Mouse (Mus musculus) liver, embryonic 14 days (tissue): Measurements from ENCODE around the gene Zkscan16. TPM values are rescaled to one million over a fixed set of nuclear protein-coding genes. Genes with fewer than 3 reads are reported as not detected.

ENCODE experiments used
- polyA plus RNA-seq: library from polyadenylated mRNA; depleted of rRNA; stranded (reverse); fragments of >200 nt; gene quantifications from 2 replicates; pipeline ENCODE4 v1.2.3, GENCODE M21; 2012; rRNA removed

The Zkscan16 gene
- polyA plus RNA-seq = 0.05 and 0.09 TPM in 2 replicates

GRCm38 (mm10) chr4:58943420-58944205 is at the start of gene Zkscan16:
Zkscan16 (plus strand) TSS chr4:58943628.

GRCm38 (mm10) chr4:58912629-58913335 is 30.6 kb upstream of the Zkscan16 start, which contains the start of gene Ecpas:
Ecpas (minus strand) TSS chr4:58912749.

GRCm38 (mm10) chr4:58986540-58987190 is 43.2 kb downstream of the Zkscan16 start, which contains the start of gene Ptgr1:
Ptgr1 (minus strand) TSS chr4:58987119.

GRCm38 (mm10) chr4:58994762-58995161 is 51.3 kb downstream of the Zkscan16 start, which contains the start of gene Dnajc25:
Dnajc25 (plus strand) TSS chr4:58995062.

GRCm38 (mm10) chr4:59002948-59003805 is 59.7 kb downstream of the Zkscan16 start, which contains the start of gene Gm20503:
Gm20503 (plus strand) TSS chr4:59003210.

Other genes with a start within 250 kb of the Zkscan16 start
- 0.01 and 0.03 TPM in 2 replicates for gene Olfr267, start 155.9 kb upstream of the Zkscan16 start, polyA plus RNA-seq
- 9.6 and 13.2 TPM in 2 replicates for gene Ecpas, start 30.9 kb upstream of the Zkscan16 start, polyA plus RNA-seq
- gene Ptgr1, start 43.5 kb downstream of the Zkscan16 start, polyA plus RNA-seq = 11.8 and 13.2 TPM in 2 replicates
- gene Dnajc25, start 51.4 kb downstream of the Zkscan16 start, polyA plus RNA-seq = 2.5 and 2.6 TPM in 2 replicates
- not detected in 2 replicates for gene Gm20503, start 59.6 kb downstream of the Zkscan16 start, polyA plus RNA-seq
- gene Gng10, start 91.5 kb downstream of the Zkscan16 start, polyA plus RNA-seq = 10.6 and 13.1 TPM in 2 replicates
- not detected in 2 replicates for gene AI481877, start 195.4 kb downstream of the Zkscan16 start, polyA plus RNA-seq
- 23.6 and 25.3 TPM in 2 replicates for gene Ugcg, start 245.6 kb downstream of the Zkscan16 start, polyA plus RNA-seq